Comparison of ENCODE assay signal across 8 mouse cellular contexts in the genomic region with DNA sequence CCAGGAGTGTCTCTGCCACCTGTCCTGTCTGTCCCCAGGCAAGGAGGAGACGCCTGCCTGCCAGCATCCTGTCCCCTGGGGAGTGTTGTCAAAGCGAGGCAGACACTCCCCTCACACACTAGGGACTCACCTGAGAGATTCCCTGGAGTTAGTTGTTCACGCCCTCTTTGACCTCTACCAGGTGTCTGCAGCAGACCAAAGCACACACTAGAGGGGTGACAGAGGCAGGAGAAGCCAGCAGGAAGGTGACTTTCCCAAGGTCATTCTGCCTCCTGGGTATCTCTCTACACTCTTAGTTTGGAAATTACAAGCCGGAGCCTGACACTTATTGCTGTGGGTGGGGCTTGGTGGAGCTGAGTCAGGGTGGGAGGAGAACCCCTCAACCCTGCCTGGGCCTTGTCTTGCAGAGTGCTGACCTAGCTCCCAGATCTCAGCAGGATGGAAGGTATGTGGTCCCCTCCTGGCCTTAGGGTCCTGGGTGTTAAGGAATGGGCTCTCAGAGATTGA. TPM values are rescaled to one million over a fixed set of nuclear protein-coding genes. Genes with fewer than 3 reads are reported as not detected.
DNase-seq lines count a peak whose midpoint lies in the region; ATAC-seq and TF ChIP-seq lines count a peak whose summit lies in the region.

No protein-coding gene starts in this region.

- H3K27ac ChIP-seq in heart, postnatal 0 days (ENCODE audit: low read depth), result peak overlapping the region; percentile 98
- H3K27ac ChIP-seq in neural tube, embryonic 14.5 days (ENCODE audit: low read depth, low read length), result peak overlapping the region; percentile 7; the same call in 1 of the 2 replicates
- H3K27ac ChIP-seq in liver, embryonic 11.5 days (ENCODE audit: low read depth, low read length), result no peak overlapping the region

- peaks cover 33% of the 10 kb centered on the region for H3K4me1 ChIP-seq in lung, adult 2 months (ENCODE audit: control insufficient read depth, insufficient read depth, low read length)
- peaks cover 33% of the 10 kb centered on the region for H3K4me1 ChIP-seq in heart, postnatal 0 days (ENCODE audit: control insufficient read depth, insufficient read depth)
- H3K4me1 ChIP-seq in neural tube, embryonic 14.5 days (ENCODE audit: control insufficient read depth, insufficient read depth, low read length), result peaks cover 38% of the 10 kb centered on the region
- H3K4me1 ChIP-seq in liver, embryonic 11.5 days (replicated peaks; ENCODE audit: control insufficient read depth, insufficient read depth, low read length), result peaks cover 29% of the 10 kb centered on the region

- H3K9me3 ChIP-seq in heart, postnatal 0 days (replicated peaks; ENCODE audit: control insufficient read depth, low read length), result no peaks in the 10 kb centered on the region
- H3K9me3 ChIP-seq in neural tube, embryonic 14.5 days (ENCODE audit: control insufficient read depth, low read length), result no peaks in the 10 kb centered on the region
- H3K9me3 ChIP-seq in liver, embryonic 11.5 days (ENCODE audit: control insufficient read depth, low read length), result no peaks in the 10 kb centered on the region

- no peak for TF ChIP-seq POLR2A in lung, adult 2 months (IDR thresholded peaks at IDR 0.05; ENCODE audit: borderline replicate concordance, extremely low read depth, low read depth, low read length)

- WGBS in lung, adult 2 months, result 68% methylated on average over 4 of the region's 4 CpGs
- WGBS in heart, postnatal 0 days, result 44% methylated on average over 4 of the region's 4 CpGs
- 56% methylated on average over 4 of the region's 4 CpGs for WGBS in neural tube, embryonic 14.5 days
- WGBS in liver, embryonic 11.5 days, result 60% methylated on average over 4 of the region's 4 CpGs

- no peak for ATAC-seq in heart, postnatal 0 days (ENCODE audit: insufficient read depth, low read depth)
- ATAC-seq in neural tube, embryonic 14.5 days (ENCODE audit: low read depth), result no peak
- ATAC-seq in activated CD4-positive, CD25-positive, alpha-beta regulatory T cell, adult 4 months, result no peak
- ATAC-seq in liver, embryonic 11.5 days (replicated peaks; ENCODE audit: low FRiP score), result no peak

- peak; percentile 68 for DNase-seq in cerebellum, adult 9-11 months
- no peak for DNase-seq in cerebellum, adult 11 months
- DNase-seq in lung, adult 2 months, result no peak
- DNase-seq in lung, postnatal 14 days, result no peak
- DNase-seq in heart, postnatal 0 days (ENCODE audit: low spot score), result peak; percentile 40
- no peak for DNase-seq in liver, embryonic 11.5 days (ENCODE audit: low spot score)

- peak overlapping the region; percentile 65 for H3K4me2 ChIP-seq in heart, postnatal 0 days (ENCODE audit: low read depth, low read length)
- no peak overlapping the region for H3K4me2 ChIP-seq in neural tube, embryonic 14.5 days (ENCODE audit: low read depth, low read length)
- H3K4me2 ChIP-seq in liver, embryonic 11.5 days, result no peak overlapping the region

- H3K27me3 ChIP-seq in heart, postnatal 0 days (ENCODE audit: control insufficient read depth, insufficient read depth, low read length), result no peaks in the 10 kb centered on the region
- H3K27me3 ChIP-seq in neural tube, embryonic 14.5 days (ENCODE audit: control insufficient read depth, insufficient read depth, low read length), result no peaks in the 10 kb centered on the region
- H3K27me3 ChIP-seq in liver, embryonic 11.5 days (replicated peaks; ENCODE audit: control insufficient read depth, insufficient read depth, low read length), result no peaks in the 10 kb centered on the region

- TF ChIP-seq CTCF in lung, adult 2 months (IDR thresholded peaks at IDR 0.05; ENCODE audit: insufficient read depth, low read length), result no peak
- no peak for TF ChIP-seq CTCF in heart, postnatal 0 days (IDR thresholded peaks at IDR 0.05; ENCODE audit: low read depth)

- peaks cover 25% of the 10 kb centered on the region; the same call in 1 of the 2 replicates for H3K36me3 ChIP-seq in heart, postnatal 0 days (replicated peaks; ENCODE audit: control insufficient read depth, insufficient read depth, low read length)
- no peaks in the 10 kb centered on the region for H3K36me3 ChIP-seq in neural tube, embryonic 14.5 days (ENCODE audit: control insufficient read depth, insufficient read depth, low read length)
- H3K36me3 ChIP-seq in liver, embryonic 11.5 days (ENCODE audit: control insufficient read depth, insufficient read depth, low read length), result no peaks in the 10 kb centered on the region

- H3K9ac ChIP-seq in heart, postnatal 0 days (replicated peaks; ENCODE audit: low read depth, low read length), result peak overlapping the region; percentile 6
- no peak overlapping the region for H3K9ac ChIP-seq in neural tube, embryonic 14.5 days (replicated peaks; ENCODE audit: low read depth, low read length)
- H3K9ac ChIP-seq in liver, embryonic 11.5 days (ENCODE audit: low read depth, low read length), result no peak overlapping the region

- peak overlapping the region; percentile 32 for H3K4me3 ChIP-seq in lung, adult 2 months (replicated peaks; ENCODE audit: extremely low read depth, low read depth, low read length)
- H3K4me3 ChIP-seq in heart, postnatal 0 days (ENCODE audit: low read depth, low read length), result peak overlapping the region; percentile 42
- H3K4me3 ChIP-seq in neural tube, embryonic 14.5 days (ENCODE audit: low read depth, low read length), result no peak overlapping the region
- no peak overlapping the region for H3K4me3 ChIP-seq in liver, embryonic 11.5 days (ENCODE audit: low read depth, low read length)

- no peak for TF ChIP-seq EP300 in heart, postnatal 0 days (IDR thresholded peaks at IDR 0.05; ENCODE audit: low read depth)

RNA-seq across cellular contexts. Expression of a gene that starts 6.5 kb away (rescaled TPM):
- polyA plus RNA-seq in lung, adult 2 months (2012; rRNA removed), result 27.6 and 65.9 TPM in 2 replicates
- 544 and 572 TPM in 2 replicates for total RNA-seq in heart, postnatal 0 days (2014; rRNA removed; ENCODE audit: low replicate concordance)
- 721 and 737 TPM in 2 replicates for polyA plus RNA-seq in heart, postnatal 0 days (2015; fragmentation: Nextera tagmentation; extraction: Ambion mirVana)
- 78.6 and 85.0 TPM in 2 replicates for polyA plus RNA-seq in neural tube, embryonic 14.5 days (2014; fragmentation: Nextera tagmentation; extraction: Ambion mirVana)
- under 1 TPM; 0.16 to 0.48 TPM for polyA plus RNA-seq in activated CD4-positive, CD25-positive, alpha-beta regulatory T cell, adult 4 months (2017; shearing (Covaris generic))
- 6.7 and 8.3 TPM in 2 replicates for polyA plus RNA-seq in liver, embryonic 11.5 days (2014; fragmentation: Nextera tagmentation; extraction: Ambion mirVana)

RNA-seq across cellular contexts. Expression of a gene that starts 18.3 kb away (rescaled TPM):
- 713 and 858 TPM in 2 replicates for polyA plus RNA-seq in lung, adult 2 months (2012; rRNA removed)
- total RNA-seq in heart, postnatal 0 days (2014; rRNA removed; ENCODE audit: low replicate concordance), result 123 and 148 TPM in 2 replicates
- 133 and 137 TPM in 2 replicates for polyA plus RNA-seq in heart, postnatal 0 days (2015; fragmentation: Nextera tagmentation; extraction: Ambion mirVana)
- polyA plus RNA-seq in neural tube, embryonic 14.5 days (2014; fragmentation: Nextera tagmentation; extraction: Ambion mirVana), result 13.0 and 22.9 TPM in 2 replicates
- not detected for polyA plus RNA-seq in activated CD4-positive, CD25-positive, alpha-beta regulatory T cell, adult 4 months (2017; shearing (Covaris generic))
- polyA plus RNA-seq in liver, embryonic 11.5 days (2014; fragmentation: Nextera tagmentation; extraction: Ambion mirVana), result 39.2 and 40.1 TPM in 2 replicates

RNA-seq across cellular contexts. Expression of a gene that starts 28.6 kb away (rescaled TPM):
- 59.0 and 59.8 TPM in 2 replicates for polyA plus RNA-seq in lung, adult 2 months (2012; rRNA removed)
- total RNA-seq in heart, postnatal 0 days (2014; rRNA removed; ENCODE audit: low replicate concordance), result 102 and 117 TPM in 2 replicates
- polyA plus RNA-seq in heart, postnatal 0 days (2015; fragmentation: Nextera tagmentation; extraction: Ambion mirVana), result 44.1 and 44.3 TPM in 2 replicates
- 5.2 and 5.4 TPM in 2 replicates for polyA plus RNA-seq in neural tube, embryonic 14.5 days (2014; fragmentation: Nextera tagmentation; extraction: Ambion mirVana)
- 1 to 10 TPM; 2.5 to 3.4 TPM for polyA plus RNA-seq in activated CD4-positive, CD25-positive, alpha-beta regulatory T cell, adult 4 months (2017; shearing (Covaris generic))
- polyA plus RNA-seq in liver, embryonic 11.5 days (2014; fragmentation: Nextera tagmentation; extraction: Ambion mirVana), result 9.6 and 10.6 TPM in 2 replicates

RNA-seq across cellular contexts. Expression of a gene that starts 41.2 kb away (rescaled TPM):
- 39.5 and 40.4 TPM in 2 replicates for polyA plus RNA-seq in lung, adult 2 months (2012; rRNA removed)
- 25.7 and 28.0 TPM in 2 replicates for total RNA-seq in heart, postnatal 0 days (2014; rRNA removed; ENCODE audit: low replicate concordance)
- polyA plus RNA-seq in heart, postnatal 0 days (2015; fragmentation: Nextera tagmentation; extraction: Ambion mirVana), result 25.5 and 27.0 TPM in 2 replicates
- polyA plus RNA-seq in neural tube, embryonic 14.5 days (2014; fragmentation: Nextera tagmentation; extraction: Ambion mirVana), result 30.4 and 35.1 TPM in 2 replicates
- 10 to 100 TPM; 30.7 to 39.8 TPM for polyA plus RNA-seq in activated CD4-positive, CD25-positive, alpha-beta regulatory T cell, adult 4 months (2017; shearing (Covaris generic))
- polyA plus RNA-seq in liver, embryonic 11.5 days (2014; fragmentation: Nextera tagmentation; extraction: Ambion mirVana), result 26.0 and 28.8 TPM in 2 replicates

RNA-seq across cellular contexts. Expression of a gene that starts 52.6 kb away (rescaled TPM):
- not detected in 2 replicates for polyA plus RNA-seq in lung, adult 2 months (2012; rRNA removed)
- not detected in 2 replicates for total RNA-seq in heart, postnatal 0 days (2014; rRNA removed; ENCODE audit: low replicate concordance)
- not detected in 2 replicates for polyA plus RNA-seq in heart, postnatal 0 days (2015; fragmentation: Nextera tagmentation; extraction: Ambion mirVana)
- 0.98 and 1.2 TPM in 2 replicates for polyA plus RNA-seq in neural tube, embryonic 14.5 days (2014; fragmentation: Nextera tagmentation; extraction: Ambion mirVana)
- not detected for polyA plus RNA-seq in activated CD4-positive, CD25-positive, alpha-beta regulatory T cell, adult 4 months (2017; shearing (Covaris generic))
- polyA plus RNA-seq in liver, embryonic 11.5 days (2014; fragmentation: Nextera tagmentation; extraction: Ambion mirVana), result not detected in 2 replicates

Comparison
In these comparisons a context has a peak if more than half of its experiments do, and no peak if none do; other contexts are left out.
1. DNase-seq: peak in cerebellum, adult 9-11 months (single experiment) and heart, postnatal 0 days (single experiment); none in cerebellum, adult 11 months (single experiment), lung, adult 2 months (single experiment), lung, postnatal 14 days (single experiment) and liver, embryonic 11.5 days (single experiment).
2. H3K4me3 ChIP-seq: peak in lung, adult 2 months (single experiment) and heart, postnatal 0 days (single experiment); none in neural tube, embryonic 14.5 days (single experiment) and liver, embryonic 11.5 days (single experiment).
3. RNA of a gene that starts 18.3 kb away (polyA plus RNA-seq): 713 to 858 TPM in lung, adult 2 months, 133 to 137 TPM in heart, postnatal 0 days, 39.2 to 40.1 TPM in liver, embryonic 11.5 days and 13.0 to 22.9 TPM in neural tube, embryonic 14.5 days; not detected in activated CD4-positive, CD25-positive, alpha-beta regulatory T cell, adult 4 months; every median in the first group is over 10 times any median in the second.